Mouse (Mus musculus) hindbrain, embryonic 12.5 days (tissue): ENCODE results near the gene Gm13695. TPM values are rescaled to one million over a fixed set of nuclear protein-coding genes. Genes with fewer than 3 reads are reported as not detected.
"Not testable (repeated sequence)": the region's sequence is repeated elsewhere in the genome, so short reads cannot be mapped to it uniquely, and the experiment has no call there.

Experiments used
- ATAC-seq: fragments of 200-750 bp; cut with Nextera tagmentation; 2 replicates; pipeline ENCODE4 v1.8.0; 2017; ENCODE audit warnings: moderate TSS enrichment; ENCODE audit not compliant: low FRiP score
- H3K27ac ChIP-seq: fragments of 300-500 bp; sonication (generic); 2 replicates; pipeline ENCODE4 v1.5.1; 2016; ENCODE audit warnings: mild to moderate bottlenecking
- H3K27me3 ChIP-seq: fragments of 300-500 bp; sonication (generic); 2 replicates; pipeline ENCODE4 v1.6.1; 2016; ENCODE audit warnings: mild to moderate bottlenecking
- H3K36me3 ChIP-seq: fragments of 300-500 bp; sonication (generic); 2 replicates; pipeline ENCODE4 v1.6.1; 2016; ENCODE audit warnings: mild to moderate bottlenecking
- H3K4me1 ChIP-seq: fragments of 300-500 bp; sonication (generic); 2 replicates; pipeline ENCODE4 v1.6.1; 2016
- H3K4me2 ChIP-seq: fragments of 300-500 bp; sonication (generic); replicated peaks from 2 replicates; pipeline ENCODE4 v1.6.1; 2016; ENCODE audit warnings: mild to moderate bottlenecking
- H3K4me3 ChIP-seq: fragments of 300-500 bp; sonication (generic); 2 replicates; pipeline ENCODE4 v1.5.1; 2016; ENCODE audit warnings: mild to moderate bottlenecking
- H3K9ac ChIP-seq: fragments of 300-500 bp; sonication (generic); 2 replicates; pipeline ENCODE4 v1.6.1; 2016; ENCODE audit warnings: mild to moderate bottlenecking, moderate library complexity
- H3K9me3 ChIP-seq: fragments of 300-500 bp; sonication (generic); replicated peaks from 2 replicates; pipeline ENCODE4 v1.6.1; 2016; ENCODE audit warnings: mild to moderate bottlenecking
- WGBS: fragments of 180-500 bp; shearing (Covaris S2); methylation state at CpG from one replicate; pipeline ENCODE4 v1.1.7; 2016; 5-methylcytosine and 5-hydroxymethylcytosine counted together
- polyA plus RNA-seq: library from polyadenylated mRNA; unstranded; fragments of >200 nt; fragmentation: Nextera tagmentation; extraction: Ambion mirVana; gene quantifications from 2 replicates; pipeline ENCODE4 v1.2.1, GENCODE M21; 2016

Gene Gm13695
- polyA plus RNA-seq, 1 experiment from 2014 or later, result not detected

DNA sequence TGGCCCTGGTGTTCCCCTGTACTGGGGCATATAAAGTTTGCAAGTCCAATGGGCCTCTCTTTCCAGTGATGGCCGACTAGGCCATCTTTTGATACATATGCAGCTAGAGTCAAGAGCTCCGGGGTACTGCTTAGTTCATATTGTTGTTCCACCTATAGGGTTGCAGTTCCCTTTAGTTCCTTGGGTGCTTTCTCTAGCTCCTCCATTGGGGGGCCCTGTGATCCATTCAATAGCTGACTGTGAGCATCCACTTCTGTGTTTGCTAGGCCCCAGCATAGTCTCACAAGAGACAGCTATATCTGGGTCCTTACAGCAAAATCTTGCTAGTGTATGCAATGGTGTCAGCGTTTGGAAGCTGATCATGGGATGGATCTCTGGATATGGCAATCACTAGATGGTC lies 27.4 kb downstream of the Gm13695 start:
- not testable (repeated sequence) for H3K27ac ChIP-seq, H3K4me3 ChIP-seq, H3K9ac ChIP-seq, ATAC-seq, H3K4me2 ChIP-seq, H3K36me3 ChIP-seq, H3K9me3 ChIP-seq, H3K4me1 ChIP-seq, H3K27me3 ChIP-seq
- WGBS, result 100% methylated on average over 1 of the region's 3 CpGs

DNA sequence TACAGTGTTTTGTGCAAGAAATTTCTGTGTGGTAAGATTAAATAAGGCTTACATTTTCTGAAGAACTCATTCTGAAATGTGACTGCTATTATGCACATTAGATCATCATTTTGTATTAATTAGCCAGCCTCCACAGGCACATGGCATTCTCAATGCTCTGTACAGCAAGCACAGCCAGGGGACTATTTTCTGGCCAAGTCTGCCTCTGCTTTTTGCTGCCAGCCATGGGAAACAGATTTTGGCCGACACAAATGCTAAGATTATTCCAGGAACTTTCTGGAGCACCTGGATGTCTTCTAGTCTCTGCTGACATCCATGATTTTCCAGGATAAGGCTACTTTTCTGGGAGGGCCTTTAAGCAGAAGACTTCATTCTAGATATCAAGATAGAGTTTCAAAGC lies 41.8 kb downstream of the Gm13695 start:
- no peak for ATAC-seq
- Histone ChIP-seq H3K27me3 (no peaks in the 10 kb centered on the region), H3K27ac (no peak overlapping the region), H3K4me1 (no peaks in the 10 kb centered on the region), H3K4me2 (no peak overlapping the region), H3K36me3 (no peaks in the 10 kb centered on the region), H3K9ac (no peak overlapping the region), H3K9me3 (no peaks in the 10 kb centered on the region), H3K4me3 (no peak overlapping the region)
- 77% methylated on average over 1 of the region's 1 CpGs for WGBS

DNA sequence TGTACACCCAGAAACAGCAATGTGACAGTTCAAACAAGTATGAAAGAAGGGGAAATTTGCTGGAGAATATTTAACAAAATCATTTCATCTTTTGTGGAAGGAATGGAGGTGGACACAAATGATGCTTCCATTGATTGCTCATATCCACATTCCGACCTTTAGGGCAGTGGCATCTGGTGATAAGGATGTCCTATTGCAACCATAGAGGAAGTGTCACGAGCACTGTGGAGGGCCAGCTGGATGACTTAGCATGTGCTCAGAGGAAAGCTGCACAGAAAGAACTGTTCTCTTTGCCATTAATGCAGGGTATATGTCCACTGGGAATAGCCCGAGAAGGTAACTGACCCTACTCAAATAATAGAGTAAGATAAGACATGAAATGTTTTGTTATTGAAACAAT lies 42.7 kb downstream of the Gm13695 start:
- H3K4me3 ChIP-seq, result no peak overlapping the region
- 72% methylated on average over 3 of the region's 3 CpGs for WGBS
- H3K9me3 ChIP-seq, result no peaks in the 10 kb centered on the region
- H3K4me2 ChIP-seq, result no peak overlapping the region
- no peak overlapping the region for H3K27ac ChIP-seq
- ATAC-seq, result no peak
- H3K36me3 ChIP-seq, result no peaks in the 10 kb centered on the region
- H3K27me3 ChIP-seq, result no peaks in the 10 kb centered on the region
- no peaks in the 10 kb centered on the region for H3K4me1 ChIP-seq
- H3K9ac ChIP-seq, result no peak overlapping the region

DNA sequence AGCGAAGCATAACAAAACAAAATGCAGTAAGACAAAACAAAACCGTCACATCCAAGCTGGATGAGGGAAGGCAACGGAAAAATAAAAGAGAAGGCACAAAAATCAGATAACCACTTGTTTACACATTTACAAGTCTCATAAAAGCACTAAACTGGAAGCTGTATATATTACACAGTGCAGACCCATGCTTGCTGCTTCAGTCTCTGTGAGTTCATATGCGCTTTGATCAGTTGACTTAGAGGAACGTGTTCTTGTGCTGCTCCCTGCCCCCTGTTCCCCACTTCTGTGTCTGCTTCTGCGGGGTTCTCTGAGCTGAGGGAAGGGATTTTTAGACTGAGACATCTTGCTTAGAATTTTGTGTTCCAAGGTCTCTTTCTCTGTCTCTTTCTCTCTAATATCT lies 47.5 kb downstream of the Gm13695 start:
- Histone ChIP-seq H3K4me3 (no peak overlapping the region), H3K9me3 (no peaks in the 10 kb centered on the region), H3K27ac (no peak overlapping the region), H3K9ac (no peak overlapping the region), H3K36me3 (no peaks in the 10 kb centered on the region), H3K27me3 (no peaks in the 10 kb centered on the region), H3K4me1 (no peaks in the 10 kb centered on the region), H3K4me2 (no peak overlapping the region)
- ATAC-seq, result no peak
- 77% methylated on average over 6 of the region's 6 CpGs for WGBS

DNA sequence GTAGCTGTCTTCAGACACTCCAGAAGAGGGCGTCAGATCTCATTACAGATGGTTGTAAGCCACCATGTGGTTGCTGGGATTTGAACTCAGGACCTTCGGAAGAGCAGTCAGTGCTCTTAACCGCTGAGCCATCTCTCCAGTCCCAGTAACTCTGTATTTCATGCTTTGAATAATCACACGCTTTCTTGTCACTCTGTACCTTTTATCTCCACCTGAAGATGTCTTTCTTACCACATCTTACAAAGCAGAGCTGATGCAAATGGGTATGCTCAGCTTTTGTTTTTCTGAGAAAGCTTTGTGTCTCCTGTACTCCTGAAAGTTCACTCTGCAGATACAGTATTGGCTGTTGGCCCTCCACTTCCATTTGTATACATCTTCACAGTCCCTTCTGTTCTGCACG lies 49.2 kb downstream of the Gm13695 start:
- not testable (repeated sequence) for H3K9me3 ChIP-seq, H3K27me3 ChIP-seq, H3K4me3 ChIP-seq, H3K4me1 ChIP-seq, H3K27ac ChIP-seq, H3K9ac ChIP-seq, H3K4me2 ChIP-seq, H3K36me3 ChIP-seq, ATAC-seq
- WGBS, result 81% methylated on average over 5 of the region's 5 CpGs

DNA sequence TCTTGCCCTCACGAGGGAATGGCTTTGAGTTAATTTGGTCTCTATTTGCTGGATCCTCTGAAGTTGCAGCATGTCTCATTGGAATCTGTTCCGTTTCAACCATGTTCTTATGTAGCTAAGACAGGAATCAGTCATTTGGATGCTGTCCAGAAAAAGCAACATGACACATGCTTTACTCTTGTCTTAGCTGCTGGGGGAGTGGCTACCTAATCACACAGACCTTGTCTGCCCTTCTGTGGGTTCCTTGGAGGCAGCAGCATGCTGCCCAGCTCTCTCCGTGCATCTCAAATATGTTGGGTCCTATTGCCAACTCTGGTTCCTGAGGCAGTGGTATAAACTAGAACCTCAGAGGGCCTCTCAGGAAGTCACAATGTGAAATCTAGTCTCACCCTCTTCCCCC lies 51.2 kb downstream of the Gm13695 start:
- H3K27me3 ChIP-seq, result no peaks in the 10 kb centered on the region
- H3K9me3 ChIP-seq, result no peaks in the 10 kb centered on the region
- H3K4me1 ChIP-seq, result no peaks in the 10 kb centered on the region
- ATAC-seq, result no peak
- 80% methylated on average over 3 of the region's 3 CpGs for WGBS
- no peak overlapping the region for H3K4me3 ChIP-seq
- H3K4me2 ChIP-seq, result no peak overlapping the region
- no peak overlapping the region for H3K27ac ChIP-seq
- no peaks in the 10 kb centered on the region for H3K36me3 ChIP-seq
- H3K9ac ChIP-seq, result no peak overlapping the region

Other genes starting within 250 kb of the Gm13695 start
- gene Itgav, start 242.9 kb upstream of the Gm13695 start, polyA plus RNA-seq, result 55.4 and 59.7 TPM in 2 replicates
- 53.2 and 55.9 TPM in 2 replicates for gene Fam171b, start 154.7 kb upstream of the Gm13695 start, polyA plus RNA-seq
- not detected in 2 replicates for gene Zswim2, start 26.1 kb upstream of the Gm13695 start, polyA plus RNA-seq
- not detected in 2 replicates for gene Gm13698, start 11.6 kb upstream of the Gm13695 start, polyA plus RNA-seq
- not detected in 2 replicates for gene Gm13693, start 5.8 kb upstream of the Gm13695 start, polyA plus RNA-seq
- not detected in 2 replicates for gene Gm13696, start 5.8 kb downstream of the Gm13695 start, polyA plus RNA-seq
- gene Gm13694, start 11.6 kb downstream of the Gm13695 start, polyA plus RNA-seq, result not detected in 2 replicates
- not detected in 2 replicates for gene Gm13697, start 17.4 kb downstream of the Gm13695 start, polyA plus RNA-seq
- not detected in 2 replicates for gene Gm13691, start 23.2 kb downstream of the Gm13695 start, polyA plus RNA-seq